ENCODE assay signal across 8 mouse cellular contexts in the genomic region with DNA sequence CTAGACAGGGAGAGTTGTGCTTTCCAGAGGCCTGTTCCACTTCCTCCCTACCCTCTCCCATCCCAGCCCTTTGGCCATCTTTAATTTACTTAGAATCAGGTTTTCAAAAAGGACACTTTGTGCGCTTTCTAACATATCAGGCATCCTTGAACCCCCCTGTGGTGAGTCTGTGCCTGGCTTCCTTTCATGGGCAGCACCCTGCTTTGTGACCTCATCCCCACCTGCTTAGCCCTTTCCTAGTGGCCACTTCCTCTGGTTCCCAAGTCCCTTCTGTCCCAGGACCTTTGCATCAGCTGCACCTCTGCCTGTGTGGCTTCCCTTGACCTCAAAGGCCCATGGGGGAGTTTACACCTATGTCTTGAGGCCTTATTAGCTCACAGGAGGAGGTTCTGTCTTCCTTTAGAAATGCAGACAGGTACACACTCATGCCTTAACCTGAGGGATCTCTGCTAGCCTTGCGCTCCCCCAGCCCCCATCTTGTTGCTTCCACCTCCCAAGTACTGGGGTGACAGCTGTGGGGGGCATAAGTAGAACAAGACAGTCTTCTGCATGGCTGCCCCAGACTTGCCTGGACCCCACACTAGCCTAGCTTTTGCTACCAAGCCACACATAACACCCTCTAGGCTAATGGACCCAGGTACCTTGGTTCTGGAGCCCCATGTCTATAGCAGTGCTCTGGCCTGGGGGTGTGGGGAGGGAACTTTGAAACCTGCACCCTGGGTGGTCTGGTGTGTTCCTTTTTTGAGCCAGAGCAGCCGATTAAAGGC. TPM values are rescaled to one million over a fixed set of nuclear protein-coding genes. Genes with fewer than 3 reads are reported as not detected.
DNase-seq lines count a peak whose midpoint lies in the region; ATAC-seq and TF ChIP-seq lines count a peak whose summit lies in the region.

No protein-coding gene starts in this region.

- peaks cover 29% of the 10 kb centered on the region for H3K4me1 ChIP-seq in kidney, embryonic 15.5 days
- H3K4me1 ChIP-seq in hindbrain, embryonic 15.5 days (replicated peaks), result peaks cover 26% of the 10 kb centered on the region

- H3K4me3 ChIP-seq in kidney, embryonic 15.5 days (replicated peaks), result peak overlapping the region; percentile 70
- peak overlapping the region; percentile 81 for H3K4me3 ChIP-seq in hindbrain, embryonic 15.5 days
- peak overlapping the region; percentile 67 for H3K4me3 ChIP-seq in myocyte

- peak overlapping the region; percentile 74 for H3K4me2 ChIP-seq in kidney, embryonic 15.5 days
- peak overlapping the region; percentile 92 for H3K4me2 ChIP-seq in hindbrain, embryonic 15.5 days
- H3K4me2 ChIP-seq in myocyte (ENCODE audit: low read depth), result peak overlapping the region; percentile 86

- ATAC-seq in kidney, embryonic 15.5 days (replicated peaks; ENCODE audit: low FRiP score), result no peak
- ATAC-seq in hindbrain, embryonic 15.5 days (ENCODE audit: low FRiP score, low read depth), result no peak

- peak overlapping the region; percentile 68 for H3K9ac ChIP-seq in kidney, embryonic 15.5 days
- H3K9ac ChIP-seq in hindbrain, embryonic 15.5 days, result peak overlapping the region; percentile 68

- H3K79me2 ChIP-seq in myocyte (ENCODE audit: control insufficient read depth, insufficient read depth), result peaks cover 23% of the 10 kb centered on the region

- no peak overlapping the region for H3ac ChIP-seq in myocyte (ENCODE audit: control insufficient read depth, insufficient read length)

- H3K27ac ChIP-seq in kidney, embryonic 15.5 days, result no peak overlapping the region
- peak overlapping the region; percentile 90; the same call in 1 of the 2 replicates for H3K27ac ChIP-seq in hindbrain, embryonic 15.5 days (replicated peaks)

- DNase-seq in kidney, postnatal 36 days, result no peak
- peak; percentile 68 for DNase-seq in cerebellum, adult 9-10 months
- no peak for DNase-seq in left cerebral cortex, postnatal 25 days (ENCODE audit: low spot score in 2 of 2)
- no peak for DNase-seq in urinary bladder, postnatal 4 days (ENCODE audit: low spot score in 2 of 2)
- DNase-seq in yolk sac, embryonic 10.5 days (ENCODE audit: low spot score), result no peak

- WGBS in kidney, embryonic 15.5 days, result 87% methylated on average over 3 of the region's 3 CpGs
- 77% methylated on average over 3 of the region's 3 CpGs for WGBS in hindbrain, embryonic 15.5 days

- no peaks in the 10 kb centered on the region for H3K27me3 ChIP-seq in kidney, embryonic 15.5 days
- H3K27me3 ChIP-seq in hindbrain, embryonic 15.5 days, result no peaks in the 10 kb centered on the region
- no peaks in the 10 kb centered on the region for H3K27me3 ChIP-seq in myocyte (ENCODE audit: control insufficient read depth, insufficient read depth, insufficient read length)

- no peaks in the 10 kb centered on the region for H3K9me3 ChIP-seq in kidney, embryonic 15.5 days (replicated peaks)
- no peaks in the 10 kb centered on the region for H3K9me3 ChIP-seq in hindbrain, embryonic 15.5 days

- TF ChIP-seq POLR2A in myocyte (IDR thresholded peaks at IDR 0.05; ENCODE audit: insufficient read length, low read depth), result no peak

- intact Hi-C loops in left cerebral cortex, postnatal 25 days (cut with DNase I), result no loop called here

- H3K36me3 ChIP-seq in kidney, embryonic 15.5 days, result peaks cover 60% of the 10 kb centered on the region
- H3K36me3 ChIP-seq in hindbrain, embryonic 15.5 days, result peaks cover 28% of the 10 kb centered on the region
- H3K36me3 ChIP-seq in myocyte (ENCODE audit: control insufficient read depth, insufficient read depth), result peaks cover 5% of the 10 kb centered on the region

TF ChIP-seq in myocyte, 11 proteins besides CTCF, POLR2A, EP300 and RAD21:
- no peak for TF ChIP-seq MYOD1 (IDR thresholded peaks at IDR 0.05; ENCODE audit: control insufficient read depth in 1 of 3, insufficient read length in 2 of 3, low read depth in 2 of 3)
- no peak for TF ChIP-seq REST (IDR thresholded peaks at IDR 0.05; ENCODE audit: insufficient read depth, insufficient read length)
- TF ChIP-seq MAX (IDR thresholded peaks at IDR 0.05; ENCODE audit: low read depth), result no peak
- TF ChIP-seq MYOG (IDR thresholded peaks at IDR 0.05; ENCODE audit: control insufficient read depth in 1 of 3, insufficient read depth in 1 of 3, insufficient read length in 2 of 3, low read depth in 2 of 3), result no peak
- no peak for TF ChIP-seq TCF12 (IDR thresholded peaks at IDR 0.05; ENCODE audit: insufficient read depth, poor library complexity, severe bottlenecking)
- TF ChIP-seq CEBPB (IDR thresholded peaks at IDR 0.05; ENCODE audit: insufficient read depth, poor library complexity, severe bottlenecking), result no peak

RNA-seq across cellular contexts. Expression of a gene that starts 1.3 kb away (rescaled TPM):
- polyA plus RNA-seq in kidney, embryonic 15.5 days (2015; fragmentation: Nextera tagmentation; extraction: Ambion mirVana), result 98.1 and 106 TPM in 2 replicates
- 217 and 231 TPM in 2 replicates for polyA plus RNA-seq in hindbrain, embryonic 15.5 days (2015; fragmentation: Nextera tagmentation; extraction: Ambion mirVana)
- polyA plus RNA-seq in myocyte (2012; fragmentation: generic; extraction: Trizol), result 117 TPM
- total RNA-seq in left cerebral cortex, postnatal 25 days (2021), result 10 to 100 TPM; 80.9 to 84.8 TPM

RNA-seq across cellular contexts. Expression of a gene that starts 5.6 kb away (rescaled TPM):
- 178 and 198 TPM in 2 replicates for polyA plus RNA-seq in kidney, embryonic 15.5 days (2015; fragmentation: Nextera tagmentation; extraction: Ambion mirVana)
- 172 and 189 TPM in 2 replicates for polyA plus RNA-seq in hindbrain, embryonic 15.5 days (2015; fragmentation: Nextera tagmentation; extraction: Ambion mirVana)
- polyA plus RNA-seq in myocyte (2012; fragmentation: generic; extraction: Trizol), result 79.0 TPM
- total RNA-seq in left cerebral cortex, postnatal 25 days (2021), result 10 to 100 TPM; 59.7 to 60.8 TPM

RNA-seq across cellular contexts. Expression of a gene that starts 6.9 kb away (rescaled TPM):
- polyA plus RNA-seq in kidney, embryonic 15.5 days (2015; fragmentation: Nextera tagmentation; extraction: Ambion mirVana), result 42.8 and 47.0 TPM in 2 replicates
- polyA plus RNA-seq in hindbrain, embryonic 15.5 days (2015; fragmentation: Nextera tagmentation; extraction: Ambion mirVana), result 183 and 195 TPM in 2 replicates
- polyA plus RNA-seq in myocyte (2012; fragmentation: generic; extraction: Trizol), result 67.0 TPM
- total RNA-seq in left cerebral cortex, postnatal 25 days (2021), result 100 to 1,000 TPM; 299 to 324 TPM

RNA-seq across cellular contexts. Expression of a gene that starts 15.4 kb away (rescaled TPM):
- polyA plus RNA-seq in kidney, embryonic 15.5 days (2015; fragmentation: Nextera tagmentation; extraction: Ambion mirVana), result 1.4 and 2.0 TPM in 2 replicates
- polyA plus RNA-seq in hindbrain, embryonic 15.5 days (2015; fragmentation: Nextera tagmentation; extraction: Ambion mirVana), result 7.7 and 8.6 TPM in 2 replicates
- 27.5 TPM for polyA plus RNA-seq in myocyte (2012; fragmentation: generic; extraction: Trizol)
- total RNA-seq in left cerebral cortex, postnatal 25 days (2021), result 10 to 100 TPM; 59.9 to 60.9 TPM

RNA-seq across cellular contexts. Expression of a gene that starts 17.6 kb away (rescaled TPM):
- 21.3 and 22.9 TPM in 2 replicates for polyA plus RNA-seq in kidney, embryonic 15.5 days (2015; fragmentation: Nextera tagmentation; extraction: Ambion mirVana)
- 12.0 and 15.3 TPM in 2 replicates for polyA plus RNA-seq in hindbrain, embryonic 15.5 days (2015; fragmentation: Nextera tagmentation; extraction: Ambion mirVana)
- polyA plus RNA-seq in myocyte (2012; fragmentation: generic; extraction: Trizol), result 17.5 TPM
- total RNA-seq in left cerebral cortex, postnatal 25 days (2021), result 10 to 100 TPM; 28.6 to 33.2 TPM
